In the genomic region with DNA sequence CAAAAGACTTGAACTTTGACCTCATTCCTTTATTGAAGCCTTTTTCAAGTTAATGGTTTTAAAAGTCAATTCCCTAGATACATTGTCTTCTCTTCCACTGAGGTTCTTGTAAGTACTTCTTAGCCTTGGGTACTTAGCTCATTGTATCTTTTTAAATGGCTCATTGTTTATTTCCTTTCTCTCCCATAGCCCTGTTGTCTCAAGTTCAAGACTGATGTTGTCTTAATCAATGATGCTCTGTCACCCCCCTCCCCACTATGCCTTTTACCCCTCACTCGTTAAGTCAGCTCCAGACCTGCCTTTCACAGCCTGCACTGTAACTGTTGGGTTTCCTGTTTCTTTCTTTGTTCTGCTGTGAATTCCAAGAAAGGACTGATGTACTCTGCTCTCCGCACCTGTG, we compare ENCODE assay signal across 19 mouse cellular contexts.
DNase-seq lines count a peak whose midpoint lies in the region; TF ChIP-seq lines count a peak whose summit lies in the region.
"Had no signal": no experiment of that assay in that cellular context is flagged by ENCODE, and none has a peak within 500 bp of the region (broad histone marks: within the 10 kb centered on the region; RNA-seq: fewer than 3 reads in every experiment).

No protein-coding gene starts in this region.

- in situ Hi-C loops in ES-E14 (cut with MboI; ENCODE audit: low sequenced_read_pairs in 2 of 2, unreplicated experiment in 2 of 2), result loop anchor here in 1 of 2 experiments (25.0 kb wide), 1 partner anchor 212 kb away; no protein-coding TSS in a partner anchor

- no peaks in the 10 kb centered on the region for H3K4me1 ChIP-seq in ES-E14 (ENCODE audit: control insufficient read depth in 2 of 2, insufficient read depth in 2 of 2, low read length in 2 of 2, poor library complexity in 1 of 2)
- H3K4me1 ChIP-seq: embryonic facial prominence, embryonic 13.5 days; embryonic facial prominence, embryonic 15.5 days; forebrain, embryonic 10.5 days; forebrain, embryonic 12.5 days had no signal

- H3K4me3 ChIP-seq in ES-E14 (ENCODE audit: insufficient read depth in 1 of 2, low read depth in 1 of 2, low read length in 2 of 2, poor library complexity in 1 of 2, severe bottlenecking in 1 of 2), result no peak overlapping the region
- H3K4me3 ChIP-seq: embryonic facial prominence, embryonic 13.5 days; embryonic facial prominence, embryonic 15.5 days; erythroblast, embryonic 14.5 days; forebrain, embryonic 10.5 days; forebrain, embryonic 12.5 days had no signal

- no peak overlapping the region for H3K27ac ChIP-seq in ES-E14 (ENCODE audit: insufficient read depth, low read depth, low read length, poor library complexity, severe bottlenecking)
- H3K27ac ChIP-seq: embryonic facial prominence, embryonic 13.5 days; embryonic facial prominence, embryonic 15.5 days; forebrain, embryonic 10.5 days; forebrain, embryonic 12.5 days had no signal

- DNase-seq in ES-CJ7 (ENCODE audit: low read depth, low spot score) (peak; percentile 43), ES-E14 (ENCODE audit: low read depth, low spot score) (peak; percentile 29), ZHBTc4 (ENCODE audit: low read depth, low spot score) (peak; percentile 69)
- DNase-seq in adrenal gland, adult 2 months, result no peak
- DNase-seq in lung, postnatal 4 days, result no peak
- DNase-seq: adrenal gland, adult 8-10 months; adrenal gland, postnatal 14 days; adrenal gland, postnatal 36 days; cerebellum, adult 18-20 months; cerebellum, adult 8-10 months; cerebellum, adult 9-11 months; cerebellum, postnatal 14 days; cerebellum, postnatal 36 days; embryo, embryonic 11 days had no signal

- H3K36me3 ChIP-seq in ES-E14 (ENCODE audit: control insufficient read depth, insufficient read depth, low read length, poor library complexity, severe bottlenecking), result no peaks in the 10 kb centered on the region
- H3K36me3 ChIP-seq: embryonic facial prominence, embryonic 13.5 days; embryonic facial prominence, embryonic 15.5 days; forebrain, embryonic 10.5 days; forebrain, embryonic 12.5 days had no signal

- H3K9ac ChIP-seq in ES-E14 (ENCODE audit: insufficient read depth, low read depth, low read length, poor library complexity, severe bottlenecking), result no peak overlapping the region
- H3K9ac ChIP-seq: embryonic facial prominence, embryonic 13.5 days; embryonic facial prominence, embryonic 15.5 days; forebrain, embryonic 12.5 days had no signal

- no peaks in the 10 kb centered on the region for H3K9me3 ChIP-seq in ES-E14 (ENCODE audit: control insufficient read depth, insufficient read depth, low read depth, low read length)
- H3K9me3 ChIP-seq: embryonic facial prominence, embryonic 13.5 days; embryonic facial prominence, embryonic 15.5 days; forebrain, embryonic 10.5 days; forebrain, embryonic 12.5 days had no signal

TF ChIP-seq in ES-E14, 5 proteins besides CTCF, POLR2A, EP300 and RAD21:
- TF ChIP-seq MAFK (IDR thresholded peaks at IDR 0.05; ENCODE audit: insufficient read depth, low read depth, low read length) (no peak), ZNF384 (IDR thresholded peaks at IDR 0.05; ENCODE audit: low read depth, low read length) (no peak), ZC3H11A (IDR thresholded peaks at IDR 0.05; ENCODE audit: borderline replicate concordance, low read depth, low read length) (no peak), CHD2 (IDR thresholded peaks at IDR 0.05; ENCODE audit: low read depth, low read length) (no peak), HCFC1 (IDR thresholded peaks at IDR 0.05; ENCODE audit: borderline replicate concordance, insufficient read depth, low read length) (no peak)

Comparison
In these comparisons a context has a peak if more than half of its experiments do, and no peak if none do; other contexts are left out.
1. DNase-seq: peak in ES-CJ7 (single experiment), ES-E14 (single experiment) and ZHBTc4 (single experiment); none in adrenal gland, adult 2 months (single experiment) and lung, postnatal 4 days (0 of 2).